Mouse (Mus musculus): Measurements from ENCODE around the gene Peli2. TPM values are rescaled to one million over a fixed set of nuclear protein-coding genes. Genes with fewer than 3 reads are reported as not detected.

Gene Peli2
- polyA plus RNA-seq, 1 experiment, result 125 TPM

GRCm38 (mm10) chr14:48087298-48087830 is 33.3 kb upstream of the Peli2 start:
- H3K4me1 ChIP-seq (ENCODE audit: control insufficient read depth, insufficient read depth, low read length), result no peaks in the 10 kb centered on the region
- H3K27ac ChIP-seq (ENCODE audit: control insufficient read depth, insufficient read depth, low read depth, low read length), result no peak overlapping the region
- no peak for TF ChIP-seq POLR2A (IDR thresholded peaks at IDR 0.05; ENCODE audit: control insufficient read depth, low read depth, low read length)
- no peak for TF ChIP-seq CTCF (IDR thresholded peaks at IDR 0.05; ENCODE audit: control insufficient read depth, insufficient read depth, insufficient replicate concordance, low read depth, low read length)
- H3K36me3 ChIP-seq (ENCODE audit: control insufficient read depth, insufficient read depth, low read length), result no peaks in the 10 kb centered on the region
- H3K4me3 ChIP-seq (ENCODE audit: control insufficient read depth, low read depth, low read length), result no peak overlapping the region
- no peaks in the 10 kb centered on the region for H3K27me3 ChIP-seq (ENCODE audit: control insufficient read depth, insufficient read depth, low read length)

- H3K27ac ChIP-seq (ENCODE audit: control insufficient read depth, insufficient read depth, low read depth, low read length), result no peak overlapping the region
- TF ChIP-seq POLR2A (IDR thresholded peaks at IDR 0.05; ENCODE audit: control insufficient read depth, low read depth, low read length) (no peak), CTCF (IDR thresholded peaks at IDR 0.05; ENCODE audit: control insufficient read depth, insufficient read depth, insufficient replicate concordance, low read depth, low read length) (no peak)
- H3K4me1 ChIP-seq (ENCODE audit: control insufficient read depth, insufficient read depth, low read length), result no peaks in the 10 kb centered on the region
- no peaks in the 10 kb centered on the region for H3K36me3 ChIP-seq (ENCODE audit: control insufficient read depth, insufficient read depth, low read length)
- H3K4me3 ChIP-seq (ENCODE audit: control insufficient read depth, low read depth, low read length), result no peak overlapping the region
- no peaks in the 10 kb centered on the region for H3K27me3 ChIP-seq (ENCODE audit: control insufficient read depth, insufficient read depth, low read length)
Measured at GRCm38 (mm10) chr14:48090465-48090864, 30.2 kb upstream of the Peli2 start.

- no peak for TF ChIP-seq CTCF (IDR thresholded peaks at IDR 0.05; ENCODE audit: control insufficient read depth, insufficient read depth, insufficient replicate concordance, low read depth, low read length)
- no peak for TF ChIP-seq POLR2A (IDR thresholded peaks at IDR 0.05; ENCODE audit: control insufficient read depth, low read depth, low read length)
- no peaks in the 10 kb centered on the region for H3K4me1 ChIP-seq (ENCODE audit: control insufficient read depth, insufficient read depth, low read length)
- no peaks in the 10 kb centered on the region for H3K27me3 ChIP-seq (ENCODE audit: control insufficient read depth, insufficient read depth, low read length)
Measured at GRCm38 (mm10) chr14:48091160-48091559, 29.5 kb upstream of the Peli2 start.

GRCm38 (mm10) chr14:48098253-48098652 is 22.4 kb upstream of the Peli2 start:
- no peak overlapping the region for H3K4me3 ChIP-seq (ENCODE audit: control insufficient read depth, low read depth, low read length)
- H3K4me1 ChIP-seq (ENCODE audit: control insufficient read depth, insufficient read depth, low read length), result no peaks in the 10 kb centered on the region
- no peak for TF ChIP-seq POLR2A (IDR thresholded peaks at IDR 0.05; ENCODE audit: control insufficient read depth, low read depth, low read length)
- TF ChIP-seq CTCF (IDR thresholded peaks at IDR 0.05; ENCODE audit: control insufficient read depth, insufficient read depth, insufficient replicate concordance, low read depth, low read length), result no peak
- no peaks in the 10 kb centered on the region for H3K36me3 ChIP-seq (ENCODE audit: control insufficient read depth, insufficient read depth, low read length)
- H3K27ac ChIP-seq (ENCODE audit: control insufficient read depth, insufficient read depth, low read depth, low read length), result no peak overlapping the region
- no peaks in the 10 kb centered on the region for H3K27me3 ChIP-seq (ENCODE audit: control insufficient read depth, insufficient read depth, low read length)

More at GRCm38 (mm10) chr14:48091160-48091559, 29.5 kb upstream of the Peli2 start:
- H3K27ac ChIP-seq (ENCODE audit: control insufficient read depth, insufficient read depth, low read depth, low read length), result no peak overlapping the region
- H3K36me3 ChIP-seq (ENCODE audit: control insufficient read depth, insufficient read depth, low read length), result no peaks in the 10 kb centered on the region
- H3K4me3 ChIP-seq (ENCODE audit: control insufficient read depth, low read depth, low read length), result no peak overlapping the region

DNA sequence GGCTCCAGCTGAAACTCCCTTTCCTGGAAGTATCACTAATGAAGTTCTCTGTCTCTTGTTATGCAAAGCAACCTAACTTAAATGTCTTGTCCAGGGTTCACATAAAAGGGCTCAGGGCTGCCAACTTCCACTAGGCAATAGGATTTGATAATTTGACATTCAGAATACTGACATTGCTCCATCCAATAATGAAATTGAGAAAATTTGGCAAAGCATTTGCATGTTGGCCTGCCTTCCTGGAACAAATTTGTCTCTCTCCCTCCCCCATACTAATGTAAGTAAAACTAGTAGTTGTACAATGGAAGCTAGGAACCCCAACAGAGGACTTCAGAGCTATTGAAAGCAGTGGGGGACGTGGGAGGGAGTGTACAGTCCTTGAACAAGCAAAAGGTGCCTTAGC is 21.3 kb upstream of the Peli2 start:
- H3K4me1 ChIP-seq (ENCODE audit: control insufficient read depth, insufficient read depth, low read length), result no peaks in the 10 kb centered on the region
- H3K36me3 ChIP-seq (ENCODE audit: control insufficient read depth, insufficient read depth, low read length), result no peaks in the 10 kb centered on the region
- TF ChIP-seq POLR2A (IDR thresholded peaks at IDR 0.05; ENCODE audit: control insufficient read depth, low read depth, low read length) (no peak), CTCF (IDR thresholded peaks at IDR 0.05; ENCODE audit: control insufficient read depth, insufficient read depth, insufficient replicate concordance, low read depth, low read length) (no peak)

DNA sequence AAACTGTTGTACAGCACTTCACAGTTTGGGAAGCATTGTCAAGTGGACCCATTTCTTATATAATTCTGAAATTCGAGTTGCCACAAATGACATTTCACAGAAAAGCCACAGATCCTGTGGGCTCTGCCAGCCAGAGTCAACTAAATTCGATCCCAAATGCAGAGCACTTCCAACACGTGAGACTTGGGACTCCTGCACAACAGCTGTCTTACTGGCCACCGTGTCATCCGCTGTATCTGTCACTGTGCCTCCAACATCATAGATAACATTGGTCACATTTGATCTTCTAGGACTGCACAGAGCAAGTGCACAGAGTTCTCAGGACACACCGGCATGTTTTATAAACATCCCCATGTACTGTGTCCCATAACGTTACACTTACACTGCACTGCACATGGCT is 14.2 kb upstream of the Peli2 start:
- Histone ChIP-seq H3K4me1 (ENCODE audit: control insufficient read depth, insufficient read depth, low read length) (no peaks in the 10 kb centered on the region), H3K27ac (ENCODE audit: control insufficient read depth, insufficient read depth, low read depth, low read length) (no peak overlapping the region), H3K27me3 (ENCODE audit: control insufficient read depth, insufficient read depth, low read length) (no peaks in the 10 kb centered on the region), H3K4me3 (ENCODE audit: control insufficient read depth, low read depth, low read length) (no peak overlapping the region), H3K36me3 (ENCODE audit: control insufficient read depth, insufficient read depth, low read length) (no peaks in the 10 kb centered on the region)
- TF ChIP-seq CTCF (IDR thresholded peaks at IDR 0.05; ENCODE audit: control insufficient read depth, insufficient read depth, insufficient replicate concordance, low read depth, low read length) (no peak), POLR2A (IDR thresholded peaks at IDR 0.05; ENCODE audit: control insufficient read depth, low read depth, low read length) (no peak)

More for the DNA sequence above, 21.3 kb upstream of the Peli2 start:
- H3K27ac ChIP-seq (ENCODE audit: control insufficient read depth, insufficient read depth, low read depth, low read length), result no peak overlapping the region
- no peaks in the 10 kb centered on the region for H3K27me3 ChIP-seq (ENCODE audit: control insufficient read depth, insufficient read depth, low read length)
- H3K4me3 ChIP-seq (ENCODE audit: control insufficient read depth, low read depth, low read length), result no peak overlapping the region

DNA sequence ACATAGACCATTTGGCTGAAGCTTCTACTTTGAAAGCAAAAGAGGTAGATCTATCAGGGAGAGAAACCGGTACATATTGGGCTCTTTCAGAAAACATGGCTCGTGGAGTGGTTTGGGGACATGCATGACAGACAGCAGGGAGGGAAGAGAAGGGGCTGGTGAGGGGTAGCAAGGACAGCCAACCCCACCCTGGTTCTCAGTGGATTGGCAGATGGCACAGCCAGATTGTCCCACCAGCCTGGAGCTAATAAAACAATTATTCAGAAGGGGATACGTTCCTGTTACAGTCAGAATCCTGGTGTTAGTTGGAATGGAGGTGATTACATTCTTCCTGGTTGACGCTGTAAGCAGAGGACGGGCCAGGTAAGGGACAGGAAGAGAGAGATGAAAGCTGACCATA is 2.6 kb upstream of the Peli2 start:
- H3K27me3 ChIP-seq (ENCODE audit: control insufficient read depth, insufficient read depth, low read length), result peaks cover 4% of the 10 kb centered on the region; the same call in 1 of the 2 replicates
- H3K4me1 ChIP-seq (ENCODE audit: control insufficient read depth, insufficient read depth, low read length), result peaks cover 8% of the 10 kb centered on the region
- no peak overlapping the region for H3K4me3 ChIP-seq (ENCODE audit: control insufficient read depth, low read depth, low read length)
- H3K27ac ChIP-seq (ENCODE audit: control insufficient read depth, insufficient read depth, low read depth, low read length), result no peak overlapping the region
- TF ChIP-seq CTCF (IDR thresholded peaks at IDR 0.05; ENCODE audit: control insufficient read depth, insufficient read depth, insufficient replicate concordance, low read depth, low read length) (no peak), POLR2A (IDR thresholded peaks at IDR 0.05; ENCODE audit: control insufficient read depth, low read depth, low read length) (no peak)
- no peaks in the 10 kb centered on the region for H3K36me3 ChIP-seq (ENCODE audit: control insufficient read depth, insufficient read depth, low read length)

All from testis, adult 2 months (tissue).